Mouse (Mus musculus) stomach, postnatal 0 days (tissue): Measurements from ENCODE around the gene Hyal1. TPM values are rescaled to one million over a fixed set of nuclear protein-coding genes. Genes with fewer than 3 reads are reported as not detected.

ENCODE experiments used
- ATAC-seq: fragments of 200-750 bp; cut with Nextera tagmentation; 2 replicates; pipeline ENCODE4 v1.8.0; 2017; ENCODE audit not compliant: low FRiP score, low TSS enrichment
- DNase-seq: peaks from one replicate; pipeline ENCODE4 v3.0.0-alpha.2; 2016; ENCODE audit warnings: low spot score
- H3K27ac ChIP-seq: fragments of 300-500 bp; sonication (generic); replicated peaks from 2 replicates; pipeline ENCODE4 v1.5.1; 2014; ENCODE audit warnings: mild to moderate bottlenecking, control low read depth
- H3K27me3 ChIP-seq: fragments of 300-500 bp; sonication (generic); 2 replicates; pipeline ENCODE4 v1.6.1; 2014; ENCODE audit warnings: low read length; ENCODE audit not compliant: control insufficient read depth, insufficient read depth
- H3K36me3 ChIP-seq: fragments of 300-500 bp; sonication (generic); 2 replicates; pipeline ENCODE4 v1.6.1; 2014; ENCODE audit warnings: low read length, mixed read lengths; ENCODE audit not compliant: control insufficient read depth, insufficient read depth
- H3K4me1 ChIP-seq: fragments of 300-500 bp; sonication (generic); replicated peaks from 2 replicates; pipeline ENCODE4 v1.6.1; 2014; ENCODE audit warnings: antibody characterized with exemption; ENCODE audit not compliant: control insufficient read depth, insufficient read depth
- H3K4me2 ChIP-seq: fragments of 300-500 bp; sonication (generic); replicated peaks from 2 replicates; pipeline ENCODE4 v1.6.1; 2014; ENCODE audit warnings: low read depth, mild to moderate bottlenecking, control low read depth, moderate library complexity
- H3K4me3 ChIP-seq: fragments of 300-500 bp; sonication (generic); 2 replicates; pipeline ENCODE4 v1.5.1; 2014; ENCODE audit warnings: low read depth, low read length, control low read depth
- H3K9ac ChIP-seq: fragments of 300-500 bp; sonication (generic); 2 replicates; pipeline ENCODE4 v1.6.1; 2014; ENCODE audit warnings: mild to moderate bottlenecking, low read length, control low read depth, mixed read lengths
- H3K9me3 ChIP-seq: fragments of 300-500 bp; sonication (generic); 2 replicates; pipeline ENCODE4 v1.6.1; 2016; ENCODE audit warnings: low read length; ENCODE audit not compliant: control insufficient read depth
- CTCF ChIP-seq: IDR thresholded peaks from 2 replicates; pipeline ENCODE4 v1.5.1; 2016; ENCODE audit warnings: antibody characterized with exemption, low read depth, mild to moderate bottlenecking, moderate library complexity
- EP300 ChIP-seq: optimal IDR thresholded peaks from 2 replicates; pipeline ENCODE3; 2016; ENCODE audit warnings: antibody characterized with exemption
- WGBS: fragments of 180-500 bp; shearing (Covaris S2); extraction: QIAGEN DNeasy Blood & Tissue Kit; methylation state at CpG from one replicate; pipeline ENCODE4 v1.1.7; 2014; 5-methylcytosine and 5-hydroxymethylcytosine counted together
- polyA plus RNA-seq: library from polyadenylated mRNA; unstranded; fragments of >200 nt; fragmentation: Nextera tagmentation; extraction: Ambion mirVana; gene quantifications from 2 replicates; pipeline ENCODE4 v1.2.1, GENCODE M21; 2015

Hyal1 gene
- polyA plus RNA-seq, 1 experiment from 2014 or later = 7.2 TPM

DNA sequence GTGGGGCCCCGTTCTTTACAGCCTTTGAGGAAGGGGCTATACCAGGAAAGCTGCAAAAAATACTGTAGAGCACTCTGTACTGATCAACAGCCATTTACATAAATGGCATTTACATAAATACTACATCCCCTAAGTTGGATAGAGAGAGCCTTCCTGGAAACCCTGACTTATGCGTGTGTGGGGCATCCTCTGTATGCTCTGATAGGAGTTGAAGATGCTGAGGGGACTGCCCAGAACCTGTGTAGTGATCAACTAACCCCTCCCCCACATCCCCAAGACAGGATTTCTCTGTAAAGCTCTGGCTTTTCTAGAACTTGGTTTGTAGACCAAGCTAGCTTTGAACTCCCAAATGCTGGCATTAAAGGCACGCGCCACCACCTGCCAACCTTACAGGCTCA, 32.7 kb downstream of the Hyal1 start:
- H3K4me2 ChIP-seq = no peak overlapping the region
- no peak for ATAC-seq
- no peak overlapping the region for H3K9ac ChIP-seq
- no peaks in the 10 kb centered on the region for H3K27me3 ChIP-seq
- WGBS = 77% methylated on average over 4 of the region's 4 CpGs
- no peaks in the 10 kb centered on the region for H3K9me3 ChIP-seq
- TF ChIP-seq CTCF (no peak), EP300 (no peak)
- no peaks in the 10 kb centered on the region for H3K36me3 ChIP-seq
- H3K4me3 ChIP-seq = no peak overlapping the region
- H3K4me1 ChIP-seq = peaks cover 16% of the 10 kb centered on the region
- H3K27ac ChIP-seq = no peak overlapping the region
- no peak for DNase-seq

DNA sequence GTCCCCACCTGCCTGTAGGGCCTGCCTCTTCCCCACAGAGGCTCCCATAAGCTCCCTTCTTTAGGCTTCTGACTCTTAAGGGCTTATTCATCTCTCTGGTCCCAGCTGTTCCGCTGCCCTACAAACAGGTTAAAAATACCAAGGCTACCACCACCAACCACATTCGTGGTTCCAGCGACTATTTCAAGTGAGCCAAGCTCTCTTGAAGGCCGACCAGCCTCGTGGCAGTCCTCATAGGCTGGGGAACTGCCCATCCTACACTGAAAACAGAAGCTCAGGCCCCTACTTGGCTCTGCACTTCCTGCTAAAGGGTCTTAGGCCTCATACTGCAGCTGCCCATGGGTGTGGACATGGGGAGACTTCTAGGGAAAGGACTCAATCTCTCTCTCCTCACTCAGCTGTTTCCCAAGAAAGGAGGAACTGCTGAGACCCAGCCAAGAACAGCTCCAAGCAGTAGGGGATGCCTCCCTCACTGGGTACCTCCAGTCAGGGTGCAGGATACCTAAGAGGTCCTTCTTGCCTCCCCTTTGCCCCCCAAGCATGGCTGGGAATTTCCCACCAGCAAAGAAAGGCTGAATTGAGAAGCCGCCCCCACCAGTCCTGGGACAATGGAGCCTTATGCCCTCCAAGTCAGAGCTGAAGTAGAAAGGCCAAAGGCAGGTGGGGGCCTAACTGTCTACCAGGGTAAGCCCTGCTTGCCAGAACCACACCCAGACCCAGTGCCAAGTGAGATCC, 34.9 kb downstream of the Hyal1 start:
- Histone ChIP-seq H3K27me3 (no peaks in the 10 kb centered on the region), H3K4me1 (peaks cover 16% of the 10 kb centered on the region), H3K4me3 (no peak overlapping the region), H3K27ac (peak overlapping the region; percentile 96), H3K36me3 (peaks cover 17% of the 10 kb centered on the region), H3K9me3 (no peaks in the 10 kb centered on the region), H3K9ac (peak overlapping the region; percentile 72), H3K4me2 (peak overlapping the region; percentile 74)
- DNase-seq = no peak
- ATAC-seq = no peak
- TF ChIP-seq EP300 (no peak), CTCF (no peak)
- 57% methylated on average over 6 of the region's 6 CpGs for WGBS

GRCm38 (mm10) chr9:107612191-107612944, 35.6 kb downstream of the Hyal1 start:
- Histone ChIP-seq H3K4me1 (peaks cover 16% of the 10 kb centered on the region), H3K9ac (peak overlapping the region; percentile 72), H3K4me2 (peak overlapping the region; percentile 74), H3K9me3 (no peaks in the 10 kb centered on the region), H3K27ac (peak overlapping the region; percentile 96), H3K27me3 (no peaks in the 10 kb centered on the region), H3K36me3 (peaks cover 22% of the 10 kb centered on the region), H3K4me3 (peak overlapping the region; percentile 37)
- DNase-seq (peak; percentile 99), ATAC-seq (peak; percentile 94)
- TF ChIP-seq CTCF = peak; percentile 97
- TF ChIP-seq EP300 = peak; percentile 86
- 6% methylated on average over 35 of the region's 48 CpGs for WGBS

GRCm38 (mm10) chr9:107612945-107613569, 36.3 kb downstream of the Hyal1 start:
- Histone ChIP-seq H3K4me2 (peak overlapping the region; percentile 74), H3K27ac (peak overlapping the region; percentile 96), H3K27me3 (no peaks in the 10 kb centered on the region), H3K4me3 (peak overlapping the region; percentile 37; the same call in 1 of the 2 replicates), H3K9ac (no peak overlapping the region), H3K4me1 (peaks cover 16% of the 10 kb centered on the region), H3K36me3 (peaks cover 22% of the 10 kb centered on the region), H3K9me3 (no peaks in the 10 kb centered on the region)
- DNase-seq = no peak
- peak; percentile 27; the same call in 1 of the 2 replicates for ATAC-seq
- TF ChIP-seq EP300 (peak; percentile 17), CTCF (peak; percentile 58)
- WGBS = 8% methylated on average over 12 of the region's 12 CpGs

GRCm38 (mm10) chr9:107615035-107615434, 38.3 kb downstream of the Hyal1 start:
- Histone ChIP-seq H3K9ac (no peak overlapping the region), H3K27me3 (no peaks in the 10 kb centered on the region), H3K36me3 (peaks cover 30% of the 10 kb centered on the region), H3K27ac (no peak overlapping the region), H3K9me3 (no peaks in the 10 kb centered on the region), H3K4me1 (peaks cover 10% of the 10 kb centered on the region), H3K4me2 (no peak overlapping the region), H3K4me3 (no peak overlapping the region)
- TF ChIP-seq EP300 (no peak), CTCF (no peak)
- WGBS = 93% methylated on average over 4 of the region's 4 CpGs
- DNase-seq (no peak), ATAC-seq (no peak)
